Mouse (Mus musculus) liver, postnatal 0 days (tissue): Measurements from ENCODE around the gene Stk4.

Source experiments
- CTCF ChIP-seq: sonication (generic); IDR thresholded peaks from 2 replicates; pipeline ENCODE4 v1.5.1; 2016; ENCODE audit warnings: antibody characterized with exemption, low read depth
- EP300 ChIP-seq: IDR thresholded peaks from 2 replicates; pipeline ENCODE4 v1.6.1; 2016; ENCODE audit warnings: antibody characterized with exemption, low read depth, mild to moderate bottlenecking

DNA sequence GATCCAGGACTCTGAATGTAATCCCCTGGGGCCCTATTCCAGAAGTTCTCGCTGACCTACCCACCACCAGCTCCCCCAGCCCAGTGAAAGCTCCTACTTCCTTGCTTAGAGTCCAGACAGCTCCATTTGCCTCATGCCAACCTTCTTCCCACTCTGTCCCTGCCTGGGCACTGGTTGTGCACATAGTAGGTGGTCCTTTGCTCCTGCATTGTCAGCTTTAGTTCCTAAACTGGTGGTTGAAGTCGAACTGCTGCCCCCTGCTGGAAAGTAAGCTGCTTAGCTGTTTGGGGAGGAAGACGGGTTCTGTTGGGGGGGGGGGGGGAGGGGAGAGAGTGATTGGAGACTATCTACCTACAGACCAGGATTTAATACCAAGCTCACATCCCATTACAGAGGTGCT, 110.0 kb downstream of the Stk4 start:
- TF ChIP-seq EP300 = no peak
- peak; percentile 61 for TF ChIP-seq CTCF
